In the genomic region with DNA sequence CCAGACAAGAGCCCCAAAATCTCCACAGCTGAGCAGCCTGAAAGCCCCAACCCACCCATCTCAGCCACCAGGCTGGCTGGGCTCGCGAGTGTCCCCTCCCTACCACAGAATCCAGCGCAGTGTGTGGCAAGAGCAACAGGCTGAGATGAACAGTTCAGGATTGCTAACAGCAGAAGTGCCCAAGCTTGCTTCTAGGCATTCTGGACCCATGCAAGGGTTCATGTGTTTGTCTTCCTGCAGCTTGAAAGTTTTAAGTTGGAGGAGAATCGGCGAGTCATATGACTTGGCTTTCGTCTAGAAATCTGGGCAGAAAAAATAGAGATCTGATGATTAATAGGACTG, we compare ENCODE assay signal across 8 mouse cellular contexts. TPM values are rescaled to one million over a fixed set of nuclear protein-coding genes. Genes with fewer than 3 reads are reported as not detected.
DNase-seq lines count a peak whose midpoint lies in the region; ATAC-seq and TF ChIP-seq lines count a peak whose summit lies in the region.

No protein-coding gene starts in this region.

- no peak overlapping the region for H3K27ac ChIP-seq in heart, embryonic 16.5 days (ENCODE audit: low read length)
- peak overlapping the region; percentile 7 for H3K27ac ChIP-seq in cortical plate, adult 2 months (ENCODE audit: insufficient read depth, low read length)
- H3K27ac ChIP-seq in hindbrain, embryonic 13.5 days, result no peak overlapping the region
- H3K27ac ChIP-seq in midbrain, embryonic 13.5 days, result no peak overlapping the region

- WGBS in heart, embryonic 16.5 days, result 1% methylated on average over 6 of the region's 6 CpGs
- 2% methylated on average over 6 of the region's 6 CpGs for WGBS in hindbrain, embryonic 13.5 days
- WGBS in midbrain, embryonic 13.5 days, result 1% methylated on average over 6 of the region's 6 CpGs

- H3K4me1 ChIP-seq in heart, embryonic 16.5 days (ENCODE audit: control insufficient read depth, insufficient read depth, low read length), result peaks cover 3% of the 10 kb centered on the region
- H3K4me1 ChIP-seq in cortical plate, adult 2 months (ENCODE audit: control insufficient read depth, insufficient read depth, low read length), result no peaks in the 10 kb centered on the region
- peaks cover 11% of the 10 kb centered on the region for H3K4me1 ChIP-seq in hindbrain, embryonic 13.5 days (replicated peaks)
- H3K4me1 ChIP-seq in midbrain, embryonic 13.5 days (replicated peaks), result peaks cover 5% of the 10 kb centered on the region

- no peaks in the 10 kb centered on the region for H3K36me3 ChIP-seq in heart, embryonic 16.5 days (ENCODE audit: control insufficient read depth, insufficient read depth)
- no peaks in the 10 kb centered on the region for H3K36me3 ChIP-seq in hindbrain, embryonic 13.5 days
- H3K36me3 ChIP-seq in midbrain, embryonic 13.5 days, result no peaks in the 10 kb centered on the region

- no peak for TF ChIP-seq CTCF in cortical plate, adult 2 months (IDR thresholded peaks at IDR 0.05; ENCODE audit: extremely low read depth, insufficient read depth, low read length)

- TF ChIP-seq POLR2A in cortical plate, adult 2 months (IDR thresholded peaks at IDR 0.05; ENCODE audit: extremely low read depth, insufficient read depth, low read length), result no peak

- peaks cover 4% of the 10 kb centered on the region for H3K27me3 ChIP-seq in heart, embryonic 16.5 days (ENCODE audit: control insufficient read depth, insufficient read depth, low read length)
- H3K27me3 ChIP-seq in hindbrain, embryonic 13.5 days, result 0 out of 2 replicates have a peak, but pooled peaks cover 3% of the 10 kb centered on the region
- H3K27me3 ChIP-seq in midbrain, embryonic 13.5 days, result no peaks in the 10 kb centered on the region

- H3K4me2 ChIP-seq in heart, embryonic 16.5 days (ENCODE audit: low read depth, low read length), result peak overlapping the region; percentile 77
- H3K4me2 ChIP-seq in hindbrain, embryonic 13.5 days, result peak overlapping the region; percentile 95
- H3K4me2 ChIP-seq in midbrain, embryonic 13.5 days (replicated peaks), result peak overlapping the region; percentile 94

- ATAC-seq in heart, embryonic 16.5 days (replicated peaks; ENCODE audit: extremely low read depth, insufficient read depth, low FRiP score), result peak; percentile 32; the same call in 1 of the 2 replicates
- ATAC-seq in hindbrain, embryonic 13.5 days (ENCODE audit: low FRiP score), result peak; percentile 81
- ATAC-seq in midbrain, embryonic 13.5 days, result no peak

- peak overlapping the region; percentile 57 for H3K4me3 ChIP-seq in heart, embryonic 16.5 days (ENCODE audit: low read length)
- H3K4me3 ChIP-seq in cortical plate, adult 2 months (ENCODE audit: insufficient read depth, low read length), result peak overlapping the region; percentile 82
- H3K4me3 ChIP-seq in hindbrain, embryonic 13.5 days, result peak overlapping the region; percentile 58
- H3K4me3 ChIP-seq in midbrain, embryonic 13.5 days (replicated peaks), result peak overlapping the region; percentile 60

- peak overlapping the region; percentile 69 for H3K9ac ChIP-seq in heart, embryonic 16.5 days (ENCODE audit: low read length)
- peak overlapping the region; percentile 73 for H3K9ac ChIP-seq in hindbrain, embryonic 13.5 days
- peak overlapping the region; percentile 68 for H3K9ac ChIP-seq in midbrain, embryonic 13.5 days (replicated peaks)

- H3K9me3 ChIP-seq in heart, embryonic 16.5 days (replicated peaks; ENCODE audit: control insufficient read depth, low read length), result no peaks in the 10 kb centered on the region
- H3K9me3 ChIP-seq in hindbrain, embryonic 13.5 days, result no peaks in the 10 kb centered on the region
- H3K9me3 ChIP-seq in midbrain, embryonic 13.5 days, result no peaks in the 10 kb centered on the region

- DNase-seq in heart, postnatal 4 days, result no peak
- no peak for DNase-seq in T-cell, adult 2 months (ENCODE audit: low spot score)
- no peak for DNase-seq in c-Kit-positive CD71-positive TER-119-positive erythroid progenitor cells, embryonic 14.5 days (ENCODE audit: low spot score)
- no peak for DNase-seq in retina, embryonic 14.5 days (ENCODE audit: low spot score)

RNA-seq across cellular contexts. Expression of gene Gabra4, which starts 43.1 kb away (rescaled TPM):
- 2.4 and 3.3 TPM in 2 replicates for polyA plus RNA-seq in heart, embryonic 16.5 days (2015; fragmentation: Nextera tagmentation; extraction: Ambion mirVana)
- under 1 TPM; 0.31 to 0.59 TPM for total RNA-seq in heart, postnatal 4 days (2021)
- 55.4 and 56.4 TPM in 2 replicates for polyA plus RNA-seq in cortical plate, adult 2 months (2012; rRNA removed)
- 11.1 and 14.2 TPM in 2 replicates for polyA plus RNA-seq in hindbrain, embryonic 13.5 days (2015; fragmentation: Nextera tagmentation; extraction: Ambion mirVana)
- polyA plus RNA-seq in midbrain, embryonic 13.5 days (2015; fragmentation: Nextera tagmentation; extraction: Ambion mirVana), result 7.9 and 10.0 TPM in 2 replicates

RNA-seq across cellular contexts. Expression of gene Gabrb1, which starts 43.3 kb away (rescaled TPM):
- 0.43 and 0.90 TPM in 2 replicates for polyA plus RNA-seq in heart, embryonic 16.5 days (2015; fragmentation: Nextera tagmentation; extraction: Ambion mirVana)
- under 1 TPM; 0.14 to 0.38 TPM for total RNA-seq in heart, postnatal 4 days (2021)
- polyA plus RNA-seq in cortical plate, adult 2 months (2012; rRNA removed), result 19.9 and 21.7 TPM in 2 replicates
- polyA plus RNA-seq in hindbrain, embryonic 13.5 days (2015; fragmentation: Nextera tagmentation; extraction: Ambion mirVana), result 10.8 and 11.1 TPM in 2 replicates
- polyA plus RNA-seq in midbrain, embryonic 13.5 days (2015; fragmentation: Nextera tagmentation; extraction: Ambion mirVana), result 7.8 and 8.8 TPM in 2 replicates
